Mouse (Mus musculus): ENCODE measurements around the gene Anapc16. TPM values are rescaled to one million over a fixed set of nuclear protein-coding genes. Genes with fewer than 3 reads are reported as not detected.

Anapc16 gene
- total RNA-seq (2021) = 10 to 100 TPM; 60.3 to 68.4 TPM
- long read RNA-seq, experiment 1, transcript Anapc16-205 (3 exons, 566 nt) = minor isoform, 7 of 101 reads
- long read RNA-seq, experiment 1, transcript Anapc16-204 (4 exons, 1,852 nt) = major isoform, 66 of 101 reads
- long read RNA-seq, experiment 1, transcript Anapc16-201 (5 exons, 1,379 nt) = minor isoform, 6 of 101 reads
- long read RNA-seq, experiment 1, partial matches to known transcripts = 4 of 101 reads
- long read RNA-seq, experiment 1, other reads (novel, unspliced or antisense) = 17 of 101 reads
- long read RNA-seq, experiment 2, transcript Anapc16-204 (4 exons, 1,852 nt) = major isoform, 29 of 49 reads
- long read RNA-seq, experiment 2, transcript Anapc16-201 (5 exons, 1,379 nt) = minor isoform, 7 of 49 reads
- long read RNA-seq, experiment 2, partial matches to known transcripts = 3 of 49 reads
- long read RNA-seq, experiment 2, other reads (novel, unspliced or antisense) = 5 of 49 reads

GRCm38 (mm10) chr10:60002673-60003212, at the start of gene Anapc16, which contains the start of gene Ascc1:
Gene Anapc16 (minus strand): TSS chr10:60003135.
Gene Ascc1 (plus strand): TSS chr10:60002805.
- peak; percentile 99 for DNase-seq

DNA sequence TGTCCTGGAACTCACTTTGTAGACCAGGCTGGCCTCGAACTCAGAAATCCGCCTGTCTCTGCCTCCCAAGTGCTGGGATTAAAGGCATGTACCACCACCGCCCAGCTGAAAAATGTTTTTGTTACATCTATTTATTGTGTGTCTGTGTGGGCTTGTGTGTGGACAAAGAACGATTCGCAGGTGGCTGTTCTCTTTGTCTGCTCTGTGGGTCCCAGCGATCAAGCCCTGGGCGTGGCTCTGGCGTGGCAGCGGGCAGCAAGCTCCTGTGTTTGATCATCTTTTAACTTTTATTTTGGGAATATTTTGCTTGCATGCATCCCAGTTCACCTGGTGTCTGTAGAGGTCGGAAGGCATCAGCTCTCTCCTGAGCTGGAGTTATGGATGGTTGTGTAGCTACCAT, 47.6 kb upstream of the Anapc16 start:
- DNase-seq = no peak

- no peak for DNase-seq
These were observed 43.8 kb upstream of the Anapc16 start for GRCm38 (mm10) chr10:60046696-60047095.

- DNase-seq = no peak
These were observed 39.5 kb upstream of the Anapc16 start for GRCm38 (mm10) chr10:60042350-60042922.

DNA sequence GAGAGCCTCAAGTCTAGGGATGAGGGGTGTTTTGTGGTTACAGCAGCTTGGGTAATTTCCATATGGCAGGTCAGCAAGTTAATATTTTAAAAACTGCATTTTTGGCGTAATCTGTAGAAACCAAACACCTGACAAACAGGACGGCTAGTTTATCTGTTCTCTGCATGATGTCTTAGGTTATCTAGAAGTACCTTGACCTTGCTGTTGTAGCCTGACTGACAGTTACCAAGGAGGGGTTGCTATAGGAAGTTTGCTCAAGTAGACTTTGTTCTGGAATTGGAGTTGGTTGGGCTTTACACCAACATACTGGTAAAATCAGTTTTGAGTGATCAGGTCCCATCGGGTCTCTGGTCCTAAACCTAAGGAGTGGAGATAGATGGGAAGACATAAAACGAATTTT, 32.8 kb upstream of the Anapc16 start:
- no peak for DNase-seq

- peak; percentile 42 for DNase-seq
These were observed 31.7 kb upstream of the Anapc16 start for GRCm38 (mm10) chr10:60034621-60035020.

DNA sequence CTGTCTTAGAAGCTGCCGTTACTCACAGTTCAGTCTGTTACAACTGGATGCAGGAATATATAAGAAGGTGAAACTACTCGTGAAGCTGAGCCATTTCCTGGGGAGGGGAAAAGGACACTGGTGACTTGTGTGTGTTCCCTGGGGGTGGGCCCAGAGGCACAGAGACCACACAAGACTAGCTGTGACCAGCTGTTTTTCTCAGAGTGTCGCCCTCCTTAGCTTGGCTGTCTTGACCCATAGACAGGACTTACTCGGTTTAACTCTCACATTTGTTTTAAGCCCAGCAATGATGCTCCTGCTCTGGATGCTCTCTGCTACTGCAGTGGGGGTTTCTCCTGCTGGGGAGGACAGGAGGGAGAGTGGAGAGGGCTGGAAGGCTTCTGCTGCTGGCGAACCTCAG, 30.1 kb upstream of the Anapc16 start:
- DNase-seq = no peak

DNA sequence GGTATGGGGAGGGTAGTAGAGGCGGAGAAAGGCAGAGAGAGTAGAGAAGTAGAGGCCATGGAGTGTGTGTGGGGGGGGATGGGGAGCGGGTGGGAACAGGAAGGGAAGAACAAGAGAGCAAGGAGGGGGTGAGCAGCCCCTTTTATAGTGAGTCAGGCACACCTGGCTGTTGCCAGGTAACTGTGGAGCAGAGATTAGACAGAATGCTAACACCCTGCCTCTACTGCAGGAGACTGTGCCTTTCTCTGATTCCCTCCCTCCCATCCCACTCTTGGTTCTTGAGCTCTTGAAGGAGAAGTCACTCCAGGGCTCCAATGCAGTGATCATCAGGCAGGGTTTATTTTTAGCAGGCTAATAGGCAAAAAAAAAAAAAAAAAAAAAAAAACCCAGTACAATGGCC, 29.7 kb upstream of the Anapc16 start:
- no peak for DNase-seq

GRCm38 (mm10) chr10:60031985-60032384, 29.1 kb upstream of the Anapc16 start:
- DNase-seq = no peak

GRCm38 (mm10) chr10:60031562-60031961, 28.6 kb upstream of the Anapc16 start:
- peak; percentile 44 for DNase-seq

GRCm38 (mm10) chr10:60029387-60029786, 26.5 kb upstream of the Anapc16 start:
- no peak for DNase-seq

GRCm38 (mm10) chr10:60028979-60029378, 26.0 kb upstream of the Anapc16 start:
- peak; percentile 72 for DNase-seq

GRCm38 (mm10) chr10:60028181-60028580, 25.2 kb upstream of the Anapc16 start:
- DNase-seq = no peak

DNA sequence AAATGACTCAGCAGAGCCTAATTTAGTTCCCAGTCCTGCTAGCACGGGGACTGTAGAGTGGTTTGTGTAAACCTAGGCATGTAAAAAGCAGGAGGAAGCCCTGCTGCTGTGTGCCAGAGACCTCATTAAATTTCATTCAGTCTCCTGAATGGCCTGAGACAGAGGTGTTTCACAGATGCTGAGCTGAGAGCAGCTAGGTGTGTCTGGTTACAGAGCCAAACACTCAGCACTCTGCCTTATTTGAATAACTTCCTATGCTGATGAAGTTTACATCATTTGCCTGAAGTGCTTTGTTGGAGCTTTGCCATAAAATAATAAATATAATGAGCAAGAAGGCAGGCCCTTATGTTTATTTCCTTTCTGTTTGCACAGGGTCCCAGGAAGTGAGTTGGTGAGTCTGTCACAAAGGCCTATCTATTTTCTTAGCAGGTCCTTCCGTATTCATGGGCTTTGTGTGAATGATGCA, 24.7 kb upstream of the Anapc16 start:
- DNase-seq = no peak

- DNase-seq = no peak
These were observed 23.9 kb upstream of the Anapc16 start for GRCm38 (mm10) chr10:60026759-60027395.

DNA sequence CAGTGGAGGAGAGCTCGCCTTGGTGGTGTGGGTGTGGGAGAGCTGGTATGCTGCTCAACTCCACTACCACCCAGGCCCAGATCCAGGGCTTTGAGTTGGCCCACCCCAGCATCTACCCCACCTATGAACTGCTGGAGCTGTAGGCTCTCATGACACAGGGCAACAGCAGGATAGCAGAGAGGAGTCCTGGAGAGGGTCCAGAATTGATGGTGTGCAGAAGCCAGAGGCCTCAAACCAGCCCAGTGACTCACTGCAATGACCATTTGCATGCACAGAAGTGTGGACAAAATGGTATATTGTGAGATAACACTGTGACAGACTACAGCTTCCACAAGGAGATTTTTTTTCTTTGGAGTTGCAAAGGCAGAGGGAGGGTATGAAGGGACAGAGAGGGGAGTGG, 20.8 kb upstream of the Anapc16 start:
- DNase-seq = no peak

DNA sequence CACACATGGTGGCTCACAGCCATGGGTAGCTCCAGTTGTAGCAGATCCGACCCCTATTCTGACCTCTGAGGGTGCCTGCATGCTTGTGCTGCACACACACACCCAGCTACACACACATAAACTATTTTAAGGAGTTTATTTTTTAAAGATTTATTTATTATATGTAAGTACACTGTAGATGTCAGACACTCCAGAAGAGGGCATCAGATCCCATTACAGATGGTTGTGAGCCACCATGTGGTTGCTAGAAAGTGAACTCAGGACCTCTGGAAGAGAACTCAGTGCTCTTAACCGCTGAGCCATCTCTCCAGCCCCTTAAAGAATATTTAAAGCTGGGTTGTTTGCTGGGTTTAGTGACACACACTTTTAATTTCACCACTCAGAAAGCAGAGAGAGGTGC, 16.4 kb upstream of the Anapc16 start:
- DNase-seq = no peak

GRCm38 (mm10) chr10:60016223-60016622, 13.3 kb upstream of the Anapc16 start:
- DNase-seq = no peak

DNA sequence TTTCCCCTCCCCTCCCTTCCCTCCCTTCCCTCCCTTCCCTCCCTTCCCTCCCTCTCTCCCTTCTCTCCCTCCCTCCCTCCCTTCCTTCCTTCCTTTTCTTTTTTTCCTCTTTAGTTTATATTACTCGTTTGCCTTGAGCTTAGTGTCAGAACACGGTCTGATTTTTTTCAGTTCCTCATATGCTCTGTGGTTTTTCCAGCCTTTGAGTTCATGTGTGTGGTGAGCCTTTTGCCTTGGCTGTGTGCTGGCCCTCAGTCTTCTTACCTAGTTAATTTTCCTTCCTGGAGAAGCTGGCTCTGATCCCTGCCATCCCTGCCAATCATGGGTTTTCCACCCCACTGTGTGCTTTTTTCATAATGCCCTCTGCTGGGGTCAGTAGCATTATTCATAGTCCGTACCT, 6.2 kb upstream of the Anapc16 start:
- no peak for DNase-seq

DNA sequence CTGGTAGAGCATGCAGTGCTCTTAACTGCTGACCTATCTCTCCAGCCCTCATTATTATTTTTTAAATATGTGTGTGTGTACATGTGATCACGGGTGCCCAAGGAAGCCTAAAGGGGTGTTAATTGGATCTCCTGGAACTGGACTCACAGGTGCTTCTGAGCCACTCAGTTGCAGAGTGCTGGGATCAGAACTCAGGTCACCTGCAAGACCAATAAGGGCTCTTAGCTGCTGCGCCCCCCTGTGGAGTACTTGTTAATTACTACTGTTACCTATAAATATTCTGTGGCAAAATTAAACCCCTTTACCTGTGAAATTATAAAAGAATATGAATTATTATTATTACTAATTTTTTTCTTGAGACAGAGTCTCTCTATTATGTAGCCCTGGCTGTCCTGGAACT, 2.3 kb upstream of the Anapc16 start:
- DNase-seq = peak; percentile 52

DNA sequence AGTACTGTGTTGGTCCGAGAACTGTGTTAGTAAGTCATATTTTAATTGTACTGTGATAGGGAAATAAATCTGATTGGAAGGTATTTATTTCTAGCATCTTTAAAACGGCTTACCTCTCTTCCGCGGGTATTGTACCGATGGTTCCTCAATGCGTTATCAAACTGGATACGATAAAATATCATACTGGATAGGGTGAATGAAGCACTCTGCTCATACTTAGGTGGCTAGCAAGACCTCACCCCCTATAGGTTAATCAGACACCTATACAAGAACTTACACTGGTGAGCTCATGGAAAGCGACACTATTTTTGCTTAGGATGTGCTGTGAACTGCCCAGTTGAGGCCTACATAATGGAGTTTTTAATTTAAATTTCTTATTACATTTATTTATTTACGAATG, 912 bp upstream of the Anapc16 start:
- DNase-seq = no peak

DNA sequence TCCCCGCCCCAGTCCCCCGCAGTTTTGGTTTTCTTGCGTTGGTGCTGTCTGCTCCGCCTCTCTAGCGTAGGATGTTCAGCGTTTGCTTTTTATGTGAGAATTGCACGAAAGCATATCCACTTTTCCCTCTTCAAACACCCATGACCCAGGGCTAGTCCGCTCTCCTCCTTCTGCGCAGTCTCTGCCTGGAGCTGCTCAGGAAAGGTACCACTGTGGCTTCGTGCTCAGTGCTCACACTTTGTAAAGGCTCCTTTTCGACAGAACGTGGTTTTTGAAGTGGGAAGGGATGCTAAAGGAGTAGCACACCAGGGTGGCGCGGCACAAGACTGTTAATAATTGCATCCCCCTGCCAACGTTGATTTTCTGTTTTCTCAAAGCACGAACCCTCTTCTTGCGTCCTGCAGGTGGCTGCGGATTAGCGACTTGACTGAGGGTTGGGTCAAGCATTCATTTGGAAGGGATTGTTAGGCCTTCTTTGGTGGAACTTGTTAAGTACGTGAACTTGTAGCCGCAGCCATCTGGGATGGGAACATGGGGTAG, 348 bp upstream of the Anapc16 start:
- no peak for DNase-seq

GRCm38 (mm10) chr10:60002203-60002602, 732 bp downstream of the Anapc16 start:
- peak; percentile 19 for DNase-seq

Measured in adrenal gland, postnatal 10 days (tissue).